Mouse (Mus musculus): ENCODE measurements around the gene Cdc34.

The Cdc34 gene

GRCm38 (mm10) chr10:79717640-79718357, 35.8 kb downstream of the Cdc34 start:
- peak; percentile 90 to 91 for DNase-seq

- DNase-seq = no peak
These were observed 39.1 kb downstream of the Cdc34 start for GRCm38 (mm10) chr10:79721089-79721488.

GRCm38 (mm10) chr10:79723047-79723446, 41.1 kb downstream of the Cdc34 start:
- no peak for DNase-seq

GRCm38 (mm10) chr10:79723692-79724091, 41.7 kb downstream of the Cdc34 start:
- DNase-seq = no peak

GRCm38 (mm10) chr10:79726090-79726489, 44.1 kb downstream of the Cdc34 start:
- peak; percentile 79 to 85 for DNase-seq

- no peak for DNase-seq
These were observed 46.6 kb downstream of the Cdc34 start for GRCm38 (mm10) chr10:79728323-79729249.

- no peak for DNase-seq
These were observed 47.5 kb downstream of the Cdc34 start for GRCm38 (mm10) chr10:79729357-79729965.

GRCm38 (mm10) chr10:79732500-79732899, 50.5 kb downstream of the Cdc34 start:
- peak; percentile 48 to 51 for DNase-seq

GRCm38 (mm10) chr10:79733847-79734246, 51.9 kb downstream of the Cdc34 start:
- DNase-seq = no peak

- peak; percentile 38 to 61 for DNase-seq
These were observed 53.4 kb downstream of the Cdc34 start for GRCm38 (mm10) chr10:79735361-79735760.

GRCm38 (mm10) chr10:79736706-79737105, 54.7 kb downstream of the Cdc34 start:
- DNase-seq = no peak

Measured in kidney, postnatal 4 days (tissue).